Mouse (Mus musculus): ENCODE results near the gene Stk16. TPM values are rescaled to one million over a fixed set of nuclear protein-coding genes. Genes with fewer than 3 reads are reported as not detected.

Gene Stk16
- 122 and 127 TPM in 2 replicates for polyA plus RNA-seq (2015; fragmentation: Nextera tagmentation; extraction: Ambion mirVana)

GRCm38 (mm10) chr1:75210136-75211087, at the start of gene Stk16, which contains the start of gene Glb1l:
Stk16 (plus strand) TSS chr1:75210838.
Glb1l (minus strand) TSS chr1:75210813.
- Histone ChIP-seq H3K27me3 (ENCODE audit: control insufficient read depth, insufficient read depth, low read depth, low read length) (no peaks in the 10 kb centered on the region), H3K4me3 (ENCODE audit: low read length) (peak within 1 kb of the TSS; percentile 80), H3K9ac (ENCODE audit: low read length) (peak within 1 kb of the TSS; percentile 94), H3K27ac (ENCODE audit: low read length) (peak within 1 kb of the TSS; percentile 25; the same call in 1 of the 2 replicates), H3K9me3 (ENCODE audit: control insufficient read depth, low read length) (no peaks in the 10 kb centered on the region), H3K36me3 (ENCODE audit: control insufficient read depth, insufficient read depth, low read length) (peaks cover 13% of the 10 kb centered on the region), H3K4me2 (ENCODE audit: low read depth, low read length) (peak within 1 kb of the TSS; percentile 73), H3K4me1 (replicated peaks; ENCODE audit: control insufficient read depth, insufficient read depth, low read length) (peaks cover 26% of the 10 kb centered on the region)
- WGBS = 5% methylated on average over 42 of the region's 42 CpGs
- peak; percentile 96 for ATAC-seq (ENCODE audit: low read depth)

DNA sequence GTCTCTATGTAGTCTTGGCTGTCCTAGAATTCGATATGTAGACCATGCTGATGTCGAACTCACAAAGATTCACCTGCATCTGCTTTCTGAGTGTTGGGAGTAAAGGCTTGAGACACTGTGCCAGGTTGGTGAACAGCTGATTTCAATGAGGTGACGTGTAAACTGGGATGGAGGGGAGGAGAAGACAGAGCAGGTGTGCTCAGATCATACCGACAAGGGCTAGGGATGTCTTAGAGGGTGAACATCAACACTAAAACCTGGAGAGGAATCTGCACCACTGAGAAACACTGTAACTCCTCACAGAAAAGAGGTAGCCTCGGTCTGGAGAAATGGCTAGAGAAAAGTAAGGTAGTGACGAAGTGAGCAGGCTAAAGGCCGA, 42.6 kb upstream of the Stk16 start:
- Histone ChIP-seq H3K9me3 (ENCODE audit: control insufficient read depth, low read length) (no peaks in the 10 kb centered on the region), H3K4me1 (replicated peaks; ENCODE audit: control insufficient read depth, insufficient read depth, low read length) (peaks cover 10% of the 10 kb centered on the region), H3K4me3 (ENCODE audit: low read length) (peak overlapping the region; percentile 62), H3K27ac (ENCODE audit: low read length) (peak overlapping the region; percentile 75), H3K36me3 (ENCODE audit: control insufficient read depth, insufficient read depth, low read length) (peaks cover 22% of the 10 kb centered on the region), H3K4me2 (ENCODE audit: low read depth, low read length) (peak overlapping the region; percentile 71), H3K9ac (ENCODE audit: low read length) (peak overlapping the region; percentile 73), H3K27me3 (ENCODE audit: control insufficient read depth, insufficient read depth, low read depth, low read length) (no peaks in the 10 kb centered on the region)
- ATAC-seq (ENCODE audit: low read depth) = peak; percentile 18
- WGBS = 5% methylated on average over 7 of the region's 7 CpGs

GRCm38 (mm10) chr1:75168472-75169464, 41.9 kb upstream of the Stk16 start, which contains the start of gene Zfand2b:
Zfand2b (plus strand) TSS chr1:75168646.
- Histone ChIP-seq H3K4me1 (replicated peaks; ENCODE audit: control insufficient read depth, insufficient read depth, low read length) (peaks cover 10% of the 10 kb centered on the region), H3K4me2 (ENCODE audit: low read depth, low read length) (peak within 1 kb of the TSS; percentile 71), H3K9me3 (ENCODE audit: control insufficient read depth, low read length) (no peaks in the 10 kb centered on the region), H3K4me3 (ENCODE audit: low read length) (peak within 1 kb of the TSS; percentile 62), H3K27ac (ENCODE audit: low read length) (peak within 1 kb of the TSS; percentile 75), H3K27me3 (ENCODE audit: control insufficient read depth, insufficient read depth, low read depth, low read length) (no peaks in the 10 kb centered on the region), H3K36me3 (ENCODE audit: control insufficient read depth, insufficient read depth, low read length) (peaks cover 26% of the 10 kb centered on the region), H3K9ac (ENCODE audit: low read length) (peak within 1 kb of the TSS; percentile 73)
- peak; percentile 99 for ATAC-seq (ENCODE audit: low read depth)
- WGBS = under 1% methylated on average over 49 of the region's 59 CpGs

GRCm38 (mm10) chr1:75179334-75180104, 31.1 kb upstream of the Stk16 start:
- H3K27me3 ChIP-seq (ENCODE audit: control insufficient read depth, insufficient read depth, low read depth, low read length) = no peaks in the 10 kb centered on the region
- H3K4me1 ChIP-seq (replicated peaks; ENCODE audit: control insufficient read depth, insufficient read depth, low read length) = peaks cover 14% of the 10 kb centered on the region
- 0 out of 2 replicates have a peak, but pooled peaks cover 2% of the 10 kb centered on the region for H3K9me3 ChIP-seq (ENCODE audit: control insufficient read depth, low read length)
- H3K27ac ChIP-seq (ENCODE audit: low read length) = peak overlapping the region; percentile 14; the same call in 1 of the 2 replicates
- H3K36me3 ChIP-seq (ENCODE audit: control insufficient read depth, insufficient read depth, low read length) = peaks cover 12% of the 10 kb centered on the region
- WGBS = 4% methylated on average over 23 of the region's 23 CpGs
- peak; percentile 43 for ATAC-seq (ENCODE audit: low read depth)
- peak overlapping the region; percentile 66 for H3K4me3 ChIP-seq (ENCODE audit: low read length)
- peak overlapping the region; percentile 97 for H3K4me2 ChIP-seq (ENCODE audit: low read depth, low read length)
- peak overlapping the region; percentile 73 for H3K9ac ChIP-seq (ENCODE audit: low read length)

- peak within 1 kb of the TSS; percentile 97 for H3K4me2 ChIP-seq (ENCODE audit: low read depth, low read length)
- H3K9ac ChIP-seq (ENCODE audit: low read length) = peak within 1 kb of the TSS; percentile 73
- peak within 1 kb of the TSS; percentile 14; the same call in 1 of the 2 replicates for H3K27ac ChIP-seq (ENCODE audit: low read length)
- ATAC-seq (ENCODE audit: low read depth) = peak; percentile 92
- peaks cover 18% of the 10 kb centered on the region for H3K36me3 ChIP-seq (ENCODE audit: control insufficient read depth, insufficient read depth, low read length)
- no peaks in the 10 kb centered on the region for H3K27me3 ChIP-seq (ENCODE audit: control insufficient read depth, insufficient read depth, low read depth, low read length)
- H3K4me1 ChIP-seq (replicated peaks; ENCODE audit: control insufficient read depth, insufficient read depth, low read length) = peaks cover 14% of the 10 kb centered on the region
- H3K4me3 ChIP-seq (ENCODE audit: low read length) = peak within 1 kb of the TSS; percentile 66
- H3K9me3 ChIP-seq (ENCODE audit: control insufficient read depth, low read length) = 0 out of 2 replicates have a peak, but pooled peaks cover 2% of the 10 kb centered on the region
- under 1% methylated on average over 31 of the region's 31 CpGs for WGBS
These were observed 30.5 kb upstream of the Stk16 start, which contains the start of gene Abcb6 for GRCm38 (mm10) chr1:75180105-75180590. Abcb6 (minus strand) TSS chr1:75180392.

DNA sequence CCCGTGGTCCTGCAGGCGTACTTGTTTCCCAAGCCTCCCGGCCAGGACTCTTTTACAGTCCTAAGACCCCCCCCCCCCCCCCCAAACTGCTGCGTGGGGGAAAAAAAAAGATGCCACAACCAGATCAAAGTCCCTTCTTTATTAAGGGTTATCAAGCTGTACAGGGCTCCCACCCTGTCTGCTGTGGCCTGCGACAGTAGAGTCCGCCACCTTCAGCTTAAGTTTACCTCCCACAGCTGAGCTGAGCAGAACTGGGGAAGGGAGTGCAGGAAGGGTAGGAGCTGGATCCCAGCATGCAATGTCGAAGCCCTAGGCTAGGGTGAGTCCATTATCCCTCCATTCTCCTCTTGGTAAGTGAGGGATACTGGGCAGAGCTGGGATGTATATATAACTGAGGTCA, 29.9 kb upstream of the Stk16 start:
- Histone ChIP-seq H3K4me1 (replicated peaks; ENCODE audit: control insufficient read depth, insufficient read depth, low read length) (peaks cover 14% of the 10 kb centered on the region), H3K9ac (ENCODE audit: low read length) (peak overlapping the region; percentile 39; the same call in 1 of the 2 replicates), H3K4me2 (ENCODE audit: low read depth, low read length) (peak overlapping the region; percentile 97), H3K27ac (ENCODE audit: low read length) (no peak overlapping the region), H3K9me3 (ENCODE audit: control insufficient read depth, low read length) (0 out of 2 replicates have a peak, but pooled peaks cover 2% of the 10 kb centered on the region), H3K27me3 (ENCODE audit: control insufficient read depth, insufficient read depth, low read depth, low read length) (no peaks in the 10 kb centered on the region), H3K4me3 (ENCODE audit: low read length) (peak overlapping the region; percentile 66), H3K36me3 (ENCODE audit: control insufficient read depth, insufficient read depth, low read length) (peaks cover 23% of the 10 kb centered on the region)
- ATAC-seq (ENCODE audit: low read depth) = no peak
- WGBS = 29% methylated on average over 7 of the region's 7 CpGs

- ATAC-seq (ENCODE audit: low read depth) = no peak
- Histone ChIP-seq H3K9ac (ENCODE audit: low read length) (no peak overlapping the region), H3K36me3 (ENCODE audit: control insufficient read depth, insufficient read depth, low read length) (peaks cover 30% of the 10 kb centered on the region), H3K27me3 (ENCODE audit: control insufficient read depth, insufficient read depth, low read depth, low read length) (no peaks in the 10 kb centered on the region), H3K27ac (ENCODE audit: low read length) (no peak overlapping the region), H3K4me2 (ENCODE audit: low read depth, low read length) (no peak overlapping the region), H3K9me3 (ENCODE audit: control insufficient read depth, low read length) (0 out of 2 replicates have a peak, but pooled peaks cover 2% of the 10 kb centered on the region), H3K4me3 (ENCODE audit: low read length) (no peak overlapping the region), H3K4me1 (replicated peaks; ENCODE audit: control insufficient read depth, insufficient read depth, low read length) (peaks cover 14% of the 10 kb centered on the region)
- WGBS = 65% methylated on average over 4 of the region's 4 CpGs
These were observed 29.2 kb upstream of the Stk16 start for GRCm38 (mm10) chr1:75181377-75181870.

DNA sequence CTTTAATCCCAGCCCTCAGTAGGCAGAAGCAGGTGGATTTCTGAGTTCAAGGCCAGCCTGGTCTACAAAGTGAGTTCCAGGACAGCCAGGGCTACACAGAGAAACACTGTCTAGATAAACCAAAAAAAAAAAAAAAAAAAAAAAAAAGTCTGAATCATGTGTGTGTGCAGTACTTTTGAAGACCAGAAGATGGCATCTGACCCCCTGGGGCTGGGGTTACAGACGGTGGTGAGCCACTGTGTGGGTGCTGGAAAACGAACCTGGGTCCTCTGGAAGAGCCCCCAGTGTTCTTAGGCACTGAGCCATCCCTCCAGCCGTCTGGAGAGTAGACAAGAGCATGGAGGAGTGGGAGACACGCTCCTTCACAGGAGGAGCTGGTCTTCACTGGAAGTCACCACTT, 28.5 kb upstream of the Stk16 start:
- 0 out of 2 replicates have a peak, but pooled peaks cover 2% of the 10 kb centered on the region for H3K9me3 ChIP-seq (ENCODE audit: control insufficient read depth, low read length)
- peaks cover 34% of the 10 kb centered on the region for H3K36me3 ChIP-seq (ENCODE audit: control insufficient read depth, insufficient read depth, low read length)
- H3K4me3 ChIP-seq (ENCODE audit: low read length) = no peak overlapping the region
- no peak overlapping the region for H3K9ac ChIP-seq (ENCODE audit: low read length)
- 64% methylated on average over 4 of the region's 4 CpGs for WGBS
- peaks cover 14% of the 10 kb centered on the region for H3K4me1 ChIP-seq (replicated peaks; ENCODE audit: control insufficient read depth, insufficient read depth, low read length)
- H3K4me2 ChIP-seq (ENCODE audit: low read depth, low read length) = no peak overlapping the region
- ATAC-seq (ENCODE audit: low read depth) = no peak
- H3K27me3 ChIP-seq (ENCODE audit: control insufficient read depth, insufficient read depth, low read depth, low read length) = no peaks in the 10 kb centered on the region
- no peak overlapping the region for H3K27ac ChIP-seq (ENCODE audit: low read length)
